Mouse (Mus musculus): ENCODE measurements around the gene Man2a2. TPM values are rescaled to one million over a fixed set of nuclear protein-coding genes. Genes with fewer than 3 reads are reported as not detected.

The Man2a2 gene
- total and polyA plus RNA-seq, 2 experiments from 2014 or later, result 16.6 to 70.2 TPM

GRCm38 (mm10) chr7:80406186-80406585, 35.0 kb upstream of the Man2a2 start:
- no peak for ATAC-seq (ENCODE audit: low FRiP score)
- no peak overlapping the region for H3K4me3 ChIP-seq (ENCODE audit: low read depth, low read length)
- no peak overlapping the region for H3K9ac ChIP-seq (replicated peaks; ENCODE audit: low read length, poor library complexity, severe bottlenecking)
- TF ChIP-seq CTCF (IDR thresholded peaks at IDR 0.05), result no peak
- H3K27me3 ChIP-seq (ENCODE audit: insufficient read depth, low read length), result no peaks in the 10 kb centered on the region
- no peaks in the 10 kb centered on the region for H3K36me3 ChIP-seq (ENCODE audit: insufficient read depth, low read length)
- peaks cover 3% of the 10 kb centered on the region; the same call in 1 of the 2 replicates for H3K4me1 ChIP-seq (ENCODE audit: insufficient read depth, low read length)
- no peak for DNase-seq (ENCODE audit: low spot score)
- H3K27ac ChIP-seq (ENCODE audit: low read depth, low read length), result no peak overlapping the region
- H3K9me3 ChIP-seq (ENCODE audit: low read length), result no peaks in the 10 kb centered on the region
- no peak overlapping the region for H3K4me2 ChIP-seq (ENCODE audit: low read depth, low read length, poor library complexity, severe bottlenecking)
- WGBS, result 92% methylated on average over 3 of the region's 3 CpGs

- Histone ChIP-seq H3K4me1 (ENCODE audit: insufficient read depth, low read length) (peaks cover 11% of the 10 kb centered on the region), H3K27me3 (ENCODE audit: insufficient read depth, low read length) (no peaks in the 10 kb centered on the region), H3K9me3 (ENCODE audit: low read length) (no peaks in the 10 kb centered on the region), H3K4me2 (ENCODE audit: low read depth, low read length, poor library complexity, severe bottlenecking) (no peak within 1 kb of the TSS), H3K9ac (replicated peaks; ENCODE audit: low read length, poor library complexity, severe bottlenecking) (no peak within 1 kb of the TSS), H3K36me3 (ENCODE audit: insufficient read depth, low read length) (no peaks in the 10 kb centered on the region), H3K27ac (ENCODE audit: low read depth, low read length) (no peak within 1 kb of the TSS), H3K4me3 (ENCODE audit: low read depth, low read length) (no peak within 1 kb of the TSS)
- WGBS, result 78% methylated on average over 9 of the region's 9 CpGs
- DNase-seq (ENCODE audit: low spot score) (no peak), ATAC-seq (ENCODE audit: low FRiP score) (no peak)
- TF ChIP-seq CTCF (IDR thresholded peaks at IDR 0.05), result no peak
Measured at GRCm38 (mm10) chr7:80405188-80405695, 34.1 kb upstream of the Man2a2 start, which contains the start of gene Furin. Gene Furin (minus strand): TSS chr7:80405436.

DNA sequence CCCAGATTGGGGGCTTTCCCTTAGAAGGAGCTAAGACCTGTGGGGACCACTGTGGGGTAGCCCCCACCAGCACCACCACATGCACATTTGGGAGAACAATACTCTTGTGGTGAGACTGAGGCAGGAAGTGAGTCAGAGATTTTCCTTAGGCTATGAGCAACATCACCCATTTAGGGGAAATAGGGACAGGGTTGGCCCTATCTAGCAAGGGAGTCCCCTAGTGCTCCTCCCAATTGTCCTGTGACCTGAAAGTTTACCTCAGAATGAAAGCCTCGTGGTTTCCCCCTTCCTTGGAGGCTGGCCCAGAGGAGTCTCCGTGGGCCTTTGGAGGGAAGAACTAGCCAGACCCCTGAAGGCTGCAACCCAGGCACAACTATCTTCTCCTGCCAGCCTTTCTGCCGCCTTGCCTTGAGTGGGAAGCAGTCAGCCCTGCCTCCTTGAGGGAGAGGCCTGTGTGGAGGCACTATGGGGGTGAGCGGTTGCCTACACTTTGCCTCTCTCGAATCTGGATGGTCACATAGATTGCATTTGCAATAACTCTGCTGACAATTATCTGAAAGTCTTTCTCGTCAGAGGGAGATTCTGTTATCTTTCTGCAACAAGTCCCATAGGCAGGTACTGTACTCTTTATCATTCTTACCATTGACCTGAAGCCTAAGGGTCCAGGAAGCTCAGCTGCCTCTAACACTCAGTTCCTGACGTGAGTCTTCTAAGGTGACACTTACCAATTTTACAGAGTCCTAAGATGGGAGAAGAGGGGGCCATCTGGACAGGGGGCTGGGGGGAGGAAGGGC, 33.1 kb upstream of the Man2a2 start:
- no peaks in the 10 kb centered on the region for H3K36me3 ChIP-seq (ENCODE audit: insufficient read depth, low read length)
- H3K9me3 ChIP-seq (ENCODE audit: low read length), result no peaks in the 10 kb centered on the region
- TF ChIP-seq CTCF (IDR thresholded peaks at IDR 0.05), result no peak
- no peak overlapping the region for H3K27ac ChIP-seq (ENCODE audit: low read depth, low read length)
- no peaks in the 10 kb centered on the region for H3K27me3 ChIP-seq (ENCODE audit: insufficient read depth, low read length)
- WGBS, result 72% methylated on average over 7 of the region's 7 CpGs
- DNase-seq (ENCODE audit: low spot score), result no peak
- no peak overlapping the region for H3K9ac ChIP-seq (replicated peaks; ENCODE audit: low read length, poor library complexity, severe bottlenecking)
- peaks cover 15% of the 10 kb centered on the region for H3K4me1 ChIP-seq (ENCODE audit: insufficient read depth, low read length)
- no peak overlapping the region for H3K4me2 ChIP-seq (ENCODE audit: low read depth, low read length, poor library complexity, severe bottlenecking)
- H3K4me3 ChIP-seq (ENCODE audit: low read depth, low read length), result no peak overlapping the region
- ATAC-seq (ENCODE audit: low FRiP score), result no peak

DNA sequence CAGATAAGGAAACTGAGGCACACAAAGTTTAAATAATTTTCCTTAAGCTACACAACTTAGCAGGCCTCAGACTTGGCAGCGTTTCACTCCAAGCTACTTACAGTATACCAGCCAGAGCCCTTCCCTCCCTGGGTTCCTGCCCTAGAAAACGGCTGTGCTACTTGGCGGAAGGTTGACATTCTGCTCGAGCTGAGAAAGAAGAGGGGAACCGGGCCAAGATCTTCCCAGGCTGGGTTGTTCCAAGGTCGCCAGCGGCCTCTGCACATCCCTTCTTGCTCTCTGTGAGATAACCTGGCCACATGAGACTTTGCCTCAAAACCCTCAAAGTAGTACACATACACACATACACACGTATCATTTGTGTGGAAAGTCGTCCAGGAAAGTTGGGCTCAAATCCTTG, 32.4 kb upstream of the Man2a2 start:
- Histone ChIP-seq H3K4me3 (ENCODE audit: low read depth, low read length) (peak overlapping the region; percentile 93; the same call in 1 of the 2 replicates), H3K4me2 (ENCODE audit: low read depth, low read length, poor library complexity, severe bottlenecking) (no peak overlapping the region), H3K9ac (replicated peaks; ENCODE audit: low read length, poor library complexity, severe bottlenecking) (no peak overlapping the region), H3K4me1 (ENCODE audit: insufficient read depth, low read length) (peaks cover 15% of the 10 kb centered on the region), H3K27ac (ENCODE audit: low read depth, low read length) (no peak overlapping the region), H3K36me3 (ENCODE audit: insufficient read depth, low read length) (no peaks in the 10 kb centered on the region), H3K27me3 (ENCODE audit: insufficient read depth, low read length) (no peaks in the 10 kb centered on the region), H3K9me3 (ENCODE audit: low read length) (no peaks in the 10 kb centered on the region)
- DNase-seq (ENCODE audit: low spot score), result peak; percentile 85
- TF ChIP-seq CTCF (IDR thresholded peaks at IDR 0.05), result no peak
- WGBS, result 45% methylated on average over 9 of the region's 9 CpGs
- ATAC-seq (ENCODE audit: low FRiP score), result no peak

DNA sequence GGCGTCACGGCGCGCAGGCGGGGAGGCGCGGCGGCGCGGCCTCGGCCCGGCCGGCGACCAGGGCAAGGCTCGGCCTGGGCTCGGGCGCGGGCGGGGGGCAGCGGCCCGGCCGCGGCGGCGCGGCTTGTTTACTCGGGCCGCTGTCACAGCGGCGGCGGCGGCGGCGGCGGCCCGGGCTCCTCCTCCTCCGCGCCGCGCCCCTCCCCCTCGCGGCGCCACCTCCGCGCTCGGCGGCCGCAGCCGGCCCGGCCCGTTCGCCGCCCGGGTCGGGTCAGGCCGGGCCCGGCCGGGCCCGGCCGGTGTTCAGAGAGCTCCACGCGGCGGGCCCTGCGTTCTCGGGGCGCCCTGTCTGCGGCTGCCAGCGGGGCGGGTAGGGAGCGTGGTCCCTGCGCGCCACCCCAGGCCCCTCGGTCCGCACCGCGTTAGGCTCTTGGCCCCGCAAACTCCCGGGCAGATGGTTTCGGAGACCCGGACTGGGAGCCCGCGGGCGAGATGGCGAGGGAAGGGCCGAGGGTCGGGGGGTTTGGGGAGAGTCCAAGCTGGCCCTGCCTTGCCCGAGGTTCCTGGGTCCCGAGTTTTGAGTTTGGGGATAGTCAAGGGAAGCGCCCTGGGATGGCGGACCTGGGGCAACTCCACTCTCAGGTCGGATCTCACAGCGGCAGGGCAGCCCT, 31.6 kb upstream of the Man2a2 start:
- Histone ChIP-seq H3K4me2 (ENCODE audit: low read depth, low read length, poor library complexity, severe bottlenecking) (peak overlapping the region; percentile 94), H3K4me1 (ENCODE audit: insufficient read depth, low read length) (peaks cover 15% of the 10 kb centered on the region), H3K36me3 (ENCODE audit: insufficient read depth, low read length) (peaks cover 4% of the 10 kb centered on the region; the same call in 1 of the 2 replicates), H3K4me3 (ENCODE audit: low read depth, low read length) (peak overlapping the region; percentile 93), H3K27me3 (ENCODE audit: insufficient read depth, low read length) (no peaks in the 10 kb centered on the region), H3K9ac (replicated peaks; ENCODE audit: low read length, poor library complexity, severe bottlenecking) (peak overlapping the region; percentile 83), H3K9me3 (ENCODE audit: low read length) (no peaks in the 10 kb centered on the region), H3K27ac (ENCODE audit: low read depth, low read length) (peak overlapping the region; percentile 89)
- peak; percentile 61 for ATAC-seq (ENCODE audit: low FRiP score)
- WGBS, result under 1% methylated on average over 45 of the region's 92 CpGs
- DNase-seq (ENCODE audit: low spot score), result peak; percentile 66
- TF ChIP-seq CTCF (IDR thresholded peaks at IDR 0.05), result no peak
